Comparison of ENCODE assay signal across 9 mouse cellular contexts in genomic region chr14:118385529-118385932, GRCm38 (mm10).
A peak's percentile ranks its signal among the peaks of the same experiment; 100 is the strongest.
DNase-seq lines count a peak whose midpoint lies in the region; ATAC-seq and TF ChIP-seq lines count a peak whose summit lies in the region.
"Had no signal": no experiment of that assay in that cellular context is flagged by ENCODE, and none has a peak within 500 bp of the region (broad histone marks: within the 10 kb centered on the region; RNA-seq: fewer than 3 reads in every experiment).

No protein-coding gene starts in this region.

- H3K27me3 ChIP-seq in CH12.LX (replicated peaks) = no peaks in the 10 kb centered on the region
- no peaks in the 10 kb centered on the region for H3K27me3 ChIP-seq in forebrain, embryonic 15.5 days
- H3K27me3 ChIP-seq: liver, embryonic 15.5 days had no signal

- dilution Hi-C loops in CH12.LX (cut with MboI; ENCODE audit: extremely low pct_ligation_motif_present, extremely low pct_unique_long_range_greater_than_20kb, low sequenced_read_pairs) = no loop called here

- no peak overlapping the region for H3K9ac ChIP-seq in CH12.LX (ENCODE audit: insufficient read depth, low read depth)
- H3K9ac ChIP-seq in forebrain, embryonic 15.5 days (replicated peaks) = no peak overlapping the region
- H3K9ac ChIP-seq: liver, embryonic 15.5 days had no signal

- in situ Hi-C loops in CH12.LX (cut with MboI; ENCODE audit: low pct_ligation_motif_present, low pct_unique_long_range_greater_than_20kb, low sequenced_read_pairs) = no loop called here

- TF ChIP-seq POLR2A in CH12.LX (IDR thresholded peaks at IDR 0.05; ENCODE audit: low read depth, low read length) = no peak

- no peaks in the 10 kb centered on the region for H3K9me3 ChIP-seq in CH12.LX (replicated peaks; ENCODE audit: low read length)
- H3K9me3 ChIP-seq in forebrain, embryonic 15.5 days = no peaks in the 10 kb centered on the region
- H3K9me3 ChIP-seq: liver, embryonic 15.5 days had no signal

- no peak overlapping the region for H3K4me3 ChIP-seq in CH12.LX (replicated peaks in 1 of 3; ENCODE audit: low read depth in 2 of 3, low read length in 2 of 3, poor library complexity in 1 of 3)
- H3K4me3 ChIP-seq in forebrain, embryonic 15.5 days = no peak overlapping the region
- H3K4me3 ChIP-seq: liver, embryonic 15.5 days had no signal

- H3K36me3 ChIP-seq in CH12.LX (replicated peaks in 1 of 2; ENCODE audit: control insufficient read depth in 1 of 2, insufficient read depth in 1 of 2, low read length in 1 of 2) = no peaks in the 10 kb centered on the region
- H3K36me3 ChIP-seq in forebrain, embryonic 15.5 days = no peaks in the 10 kb centered on the region
- H3K36me3 ChIP-seq: liver, embryonic 15.5 days had no signal

- no peak for TF ChIP-seq EP300 in CH12.LX (IDR thresholded peaks at IDR 0.05; ENCODE audit: low read length)

- no peak overlapping the region for H3K27ac ChIP-seq in CH12.LX (ENCODE audit: insufficient read depth, low read depth)
- no peak overlapping the region for H3K27ac ChIP-seq in forebrain, embryonic 15.5 days (replicated peaks)
- H3K27ac ChIP-seq: liver, embryonic 15.5 days had no signal

- no peak for TF ChIP-seq CTCF in CH12.LX (conservative IDR thresholded peaks at IDR 0.05 in 1 of 2, IDR thresholded peaks at IDR 0.05 in 1 of 2; ENCODE audit: low read depth in 2 of 2, low read length in 2 of 2)

- peak; percentile 12 to 28 for DNase-seq in cerebellum, postnatal 10 days
- no peak for DNase-seq in cerebellum, postnatal 25 days
- DNase-seq in CH12.LX (ENCODE audit: extremely low read depth) = no peak
- DNase-seq in kidney, postnatal 4 days = peak; percentile 13 to 40
- no peak for DNase-seq in testis, postnatal 14 days (ENCODE audit: low spot score)
- no peak for DNase-seq in cerebellum, adult 11-12 months
- DNase-seq in thymus, postnatal 36 days = no peak

- H3K4me1 ChIP-seq in CH12.LX (ENCODE audit: control insufficient read depth in 1 of 2, insufficient read depth in 2 of 2) = no peaks in the 10 kb centered on the region
- H3K4me1 ChIP-seq in forebrain, embryonic 15.5 days = no peaks in the 10 kb centered on the region

- WGBS in forebrain, embryonic 15.5 days = 23% methylated on average over 7 of the region's 7 CpGs

- H3K4me2 ChIP-seq in CH12.LX (ENCODE audit: insufficient read depth, low read depth, poor library complexity, severe bottlenecking) = no peak overlapping the region
- peak overlapping the region; percentile 28 for H3K4me2 ChIP-seq in forebrain, embryonic 15.5 days (replicated peaks)
- H3K4me2 ChIP-seq: liver, embryonic 15.5 days had no signal

- H3K79me2 ChIP-seq in CH12.LX (replicated peaks; ENCODE audit: control insufficient read depth, extremely low read depth, insufficient read depth, poor library complexity, severe bottlenecking) = no peaks in the 10 kb centered on the region

- no peak for ATAC-seq in forebrain, embryonic 15.5 days (replicated peaks)

- no peak for TF ChIP-seq RAD21 in CH12.LX (IDR thresholded peaks at IDR 0.05; ENCODE audit: low read depth, low read length)

TF ChIP-seq in CH12.LX, 34 proteins besides CTCF, POLR2A, EP300 and RAD21:
- TF ChIP-seq MAFK (IDR thresholded peaks at IDR 0.05; ENCODE audit: insufficient replicate concordance, low read length) = no peak
- no peak for TF ChIP-seq CHD2 (IDR thresholded peaks at IDR 0.05; ENCODE audit: low read length)
- TF ChIP-seq ZNF384 (IDR thresholded peaks at IDR 0.05; ENCODE audit: low read depth, low read length) = peak; percentile 53
TF ChIP-seq in CH12.LX: peak in this region for 1.

Comparison
In these comparisons a context has a peak if more than half of its experiments do, and no peak if none do; other contexts are left out.
1. DNase-seq: peak in cerebellum, postnatal 10 days (2 of 2) and kidney, postnatal 4 days (2 of 2); none in cerebellum, postnatal 25 days (0 of 2), CH12.LX (single experiment), testis, postnatal 14 days (single experiment), cerebellum, adult 11-12 months (single experiment) and thymus, postnatal 36 days (0 of 2).